Mouse (Mus musculus) cortical plate, adult 2 months (tissue): Measurements from ENCODE around the gene Ccn5.

Experiments used
- CTCF ChIP-seq: fragments of 200-500 bp; IDR thresholded peaks from 2 replicates; pipeline ENCODE4 v1.5.1; 2011; ENCODE audit warnings: mild to moderate bottlenecking, control low read depth, low read length; ENCODE audit not compliant: insufficient read depth; ENCODE audit errors: extremely low read depth
- POLR2A ChIP-seq: fragments of 200-500 bp; IDR thresholded peaks from 2 replicates; pipeline ENCODE4 v1.6.1; 2011; ENCODE audit warnings: mild to moderate bottlenecking, low read length, control low read depth; ENCODE audit not compliant: insufficient read depth; ENCODE audit errors: extremely low read depth

DNA sequence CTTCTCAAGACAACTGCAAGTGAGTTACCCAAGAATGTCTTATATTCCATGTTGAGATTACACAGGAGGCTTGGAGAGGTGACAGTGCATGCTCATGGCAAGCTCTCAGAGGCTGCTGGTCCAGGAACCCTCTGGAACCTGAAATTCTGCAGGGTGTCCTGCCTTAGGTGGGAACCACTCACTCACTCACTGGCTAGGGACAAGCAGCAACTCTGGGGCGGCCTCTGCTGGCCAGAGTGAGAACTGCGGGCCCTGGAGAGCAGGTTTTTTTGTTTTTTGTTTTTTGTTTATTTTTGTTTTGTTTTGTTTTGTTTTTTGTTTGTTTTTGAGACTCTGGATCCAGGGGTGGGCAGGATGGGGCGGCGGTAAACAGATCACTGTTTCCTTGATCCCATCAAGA lies 2.6 kb downstream of the Ccn5 start:
- TF ChIP-seq POLR2A (no peak), CTCF (peak; percentile 79)
